Mouse (Mus musculus) hindbrain, embryonic 12.5 days (tissue): Measurements from ENCODE around the gene Ptpro. TPM values are rescaled to one million over a fixed set of nuclear protein-coding genes. Genes with fewer than 3 reads are reported as not detected.
A peak's percentile ranks its signal among the peaks of the same experiment; 100 is the strongest.

Experiments
- ATAC-seq: fragments of 200-750 bp; cut with Nextera tagmentation; 2 replicates; pipeline ENCODE4 v1.8.0; 2017; ENCODE audit warnings: moderate TSS enrichment; ENCODE audit not compliant: low FRiP score
- H3K27ac ChIP-seq: fragments of 300-500 bp; sonication (generic); 2 replicates; pipeline ENCODE4 v1.5.1; 2016; ENCODE audit warnings: mild to moderate bottlenecking
- H3K27me3 ChIP-seq: fragments of 300-500 bp; sonication (generic); 2 replicates; pipeline ENCODE4 v1.6.1; 2016; ENCODE audit warnings: mild to moderate bottlenecking
- H3K36me3 ChIP-seq: fragments of 300-500 bp; sonication (generic); 2 replicates; pipeline ENCODE4 v1.6.1; 2016; ENCODE audit warnings: mild to moderate bottlenecking
- H3K4me1 ChIP-seq: fragments of 300-500 bp; sonication (generic); 2 replicates; pipeline ENCODE4 v1.6.1; 2016
- H3K4me2 ChIP-seq: fragments of 300-500 bp; sonication (generic); replicated peaks from 2 replicates; pipeline ENCODE4 v1.6.1; 2016; ENCODE audit warnings: mild to moderate bottlenecking
- H3K4me3 ChIP-seq: fragments of 300-500 bp; sonication (generic); 2 replicates; pipeline ENCODE4 v1.5.1; 2016; ENCODE audit warnings: mild to moderate bottlenecking
- H3K9ac ChIP-seq: fragments of 300-500 bp; sonication (generic); 2 replicates; pipeline ENCODE4 v1.6.1; 2016; ENCODE audit warnings: mild to moderate bottlenecking, moderate library complexity
- H3K9me3 ChIP-seq: fragments of 300-500 bp; sonication (generic); replicated peaks from 2 replicates; pipeline ENCODE4 v1.6.1; 2016; ENCODE audit warnings: mild to moderate bottlenecking
- WGBS: fragments of 180-500 bp; shearing (Covaris S2); methylation state at CpG from one replicate; pipeline ENCODE4 v1.1.7; 2016; 5-methylcytosine and 5-hydroxymethylcytosine counted together
- polyA plus RNA-seq: library from polyadenylated mRNA; unstranded; fragments of >200 nt; fragmentation: Nextera tagmentation; extraction: Ambion mirVana; gene quantifications from 2 replicates; pipeline ENCODE4 v1.2.1, GENCODE M21; 2016

Gene Ptpro
- polyA plus RNA-seq, 1 experiment from 2014 or later = 26.1 TPM

DNA sequence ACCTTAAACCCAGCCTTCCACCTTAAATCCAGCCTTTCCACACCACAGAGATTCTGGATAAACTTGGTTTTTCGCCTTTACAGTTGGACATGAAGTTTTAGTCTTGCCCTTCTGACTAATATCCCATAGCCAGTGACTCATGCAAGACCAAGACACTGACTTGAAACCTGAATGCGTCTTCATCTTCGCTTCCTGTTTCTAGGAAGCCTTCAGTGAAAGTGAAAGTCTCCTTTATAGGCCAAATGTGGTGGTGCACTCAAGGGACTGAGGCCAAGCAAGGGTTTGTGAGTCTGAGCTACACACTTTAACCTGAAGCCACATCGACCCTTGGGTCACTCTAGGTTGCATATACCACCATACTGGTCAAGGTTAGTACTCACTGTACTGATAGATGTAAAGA lies 50.4 kb downstream of the Ptpro start:
- ATAC-seq = no peak

GRCm38 (mm10) chr6:137303824-137304223 lies 51.7 kb downstream of the Ptpro start:
- no peaks in the 10 kb centered on the region for H3K4me1 ChIP-seq
- no peak overlapping the region for H3K4me2 ChIP-seq
- no peaks in the 10 kb centered on the region for H3K27me3 ChIP-seq
- no peak overlapping the region for H3K9ac ChIP-seq
- H3K4me3 ChIP-seq = no peak overlapping the region
- no peak overlapping the region for H3K27ac ChIP-seq
- no peak for ATAC-seq
- no peaks in the 10 kb centered on the region for H3K36me3 ChIP-seq
- WGBS = 80% methylated on average over 2 of the region's 2 CpGs
- H3K9me3 ChIP-seq = no peaks in the 10 kb centered on the region

More for the DNA sequence above, 50.4 kb downstream of the Ptpro start:
- WGBS = 87% methylated on average over 4 of the region's 4 CpGs
- no peak overlapping the region for H3K27ac ChIP-seq
- H3K4me3 ChIP-seq = no peak overlapping the region
- no peaks in the 10 kb centered on the region for H3K36me3 ChIP-seq
- H3K27me3 ChIP-seq = no peaks in the 10 kb centered on the region
- no peak overlapping the region for H3K4me2 ChIP-seq
- no peaks in the 10 kb centered on the region for H3K9me3 ChIP-seq
- no peaks in the 10 kb centered on the region for H3K4me1 ChIP-seq
- H3K9ac ChIP-seq = no peak overlapping the region

- Histone ChIP-seq H3K27me3 (no peaks in the 10 kb centered on the region), H3K4me1 (no peaks in the 10 kb centered on the region), H3K9ac (no peak overlapping the region), H3K4me3 (no peak overlapping the region), H3K27ac (no peak overlapping the region), H3K4me2 (no peak overlapping the region), H3K9me3 (no peaks in the 10 kb centered on the region), H3K36me3 (no peaks in the 10 kb centered on the region)
- WGBS = 74% methylated on average over 4 of the region's 4 CpGs
- ATAC-seq = no peak
Measured at GRCm38 (mm10) chr6:137315265-137315664, 63.1 kb downstream of the Ptpro start.

DNA sequence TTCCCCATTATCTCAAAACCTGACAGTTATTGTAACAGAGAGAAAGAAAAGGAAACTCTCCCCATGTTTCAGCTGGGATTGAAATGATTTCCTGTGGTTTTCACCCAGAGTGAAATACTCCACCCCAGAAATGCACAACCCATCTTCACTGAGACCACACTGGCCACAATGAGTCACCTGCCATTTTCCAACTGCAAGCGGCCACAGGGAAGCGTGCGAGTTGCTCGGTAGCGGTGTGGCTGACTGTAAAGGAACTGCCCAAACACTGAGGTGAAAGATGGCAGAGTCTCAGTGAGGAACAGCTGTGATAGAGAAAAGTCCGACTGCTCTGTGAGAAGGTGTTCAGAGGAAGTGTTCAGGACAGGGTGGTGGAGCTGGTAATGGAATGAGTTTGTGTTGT lies 64.2 kb downstream of the Ptpro start:
- ATAC-seq = no peak
- 87% methylated on average over 6 of the region's 6 CpGs for WGBS

GRCm38 (mm10) chr6:137317509-137317908 lies 65.4 kb downstream of the Ptpro start:
- Histone ChIP-seq H3K4me1 (peaks cover 2% of the 10 kb centered on the region; the same call in 1 of the 2 replicates), H3K9me3 (no peaks in the 10 kb centered on the region), H3K27ac (no peak overlapping the region), H3K9ac (no peak overlapping the region), H3K27me3 (no peaks in the 10 kb centered on the region), H3K4me2 (no peak overlapping the region), H3K4me3 (no peak overlapping the region), H3K36me3 (no peaks in the 10 kb centered on the region)
- no peak for ATAC-seq
- WGBS = 90% methylated on average over 6 of the region's 6 CpGs

More for the DNA sequence above, 64.2 kb downstream of the Ptpro start:
- Histone ChIP-seq H3K4me2 (no peak overlapping the region), H3K27me3 (no peaks in the 10 kb centered on the region), H3K4me1 (no peaks in the 10 kb centered on the region), H3K27ac (no peak overlapping the region), H3K4me3 (no peak overlapping the region), H3K36me3 (no peaks in the 10 kb centered on the region), H3K9ac (no peak overlapping the region), H3K9me3 (no peaks in the 10 kb centered on the region)

DNA sequence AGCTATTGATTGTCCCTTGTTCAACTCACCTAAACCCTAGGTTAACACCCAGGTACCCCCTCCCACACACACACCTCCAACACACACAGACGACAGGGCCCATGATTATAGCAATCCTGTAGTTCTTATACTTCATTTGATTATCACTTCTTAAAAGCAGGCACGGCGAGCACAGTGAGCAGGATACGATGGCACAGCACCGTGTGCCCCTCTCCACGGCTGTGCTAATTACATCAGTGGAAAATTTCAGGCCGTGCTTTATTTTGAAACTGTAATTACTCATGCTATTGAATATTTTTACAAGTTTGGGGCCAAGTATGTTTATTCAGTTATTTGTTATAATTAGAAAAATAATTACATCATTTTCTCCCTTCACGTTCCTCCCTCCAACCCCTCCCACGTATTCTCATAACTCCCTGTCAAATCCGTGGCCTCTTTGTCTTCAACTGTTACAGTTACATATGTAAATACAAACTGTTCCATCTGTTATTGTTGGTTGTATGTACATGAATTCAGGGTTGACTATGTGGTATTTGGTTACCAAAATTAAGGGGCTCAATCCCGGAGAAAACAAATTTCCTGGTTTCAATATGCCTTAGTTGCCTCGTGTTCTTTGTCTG lies 66.2 kb downstream of the Ptpro start:
- Histone ChIP-seq H3K36me3 (no peaks in the 10 kb centered on the region), H3K4me3 (no peak overlapping the region), H3K9me3 (no peaks in the 10 kb centered on the region), H3K4me2 (no peak overlapping the region), H3K4me1 (peaks cover 2% of the 10 kb centered on the region; the same call in 1 of the 2 replicates), H3K9ac (no peak overlapping the region), H3K27ac (no peak overlapping the region), H3K27me3 (no peaks in the 10 kb centered on the region)
- 89% methylated on average over 12 of the region's 12 CpGs for WGBS
- no peak for ATAC-seq

- Histone ChIP-seq H3K4me2 (no peak overlapping the region), H3K27me3 (no peaks in the 10 kb centered on the region), H3K27ac (no peak overlapping the region), H3K9ac (no peak overlapping the region), H3K9me3 (no peaks in the 10 kb centered on the region), H3K4me3 (no peak overlapping the region), H3K36me3 (no peaks in the 10 kb centered on the region), H3K4me1 (peaks cover 2% of the 10 kb centered on the region; the same call in 1 of the 2 replicates)
- no peak for ATAC-seq
- WGBS = 24% methylated on average over 1 of the region's 1 CpGs
Measured at GRCm38 (mm10) chr6:137319658-137320057, 67.5 kb downstream of the Ptpro start.

DNA sequence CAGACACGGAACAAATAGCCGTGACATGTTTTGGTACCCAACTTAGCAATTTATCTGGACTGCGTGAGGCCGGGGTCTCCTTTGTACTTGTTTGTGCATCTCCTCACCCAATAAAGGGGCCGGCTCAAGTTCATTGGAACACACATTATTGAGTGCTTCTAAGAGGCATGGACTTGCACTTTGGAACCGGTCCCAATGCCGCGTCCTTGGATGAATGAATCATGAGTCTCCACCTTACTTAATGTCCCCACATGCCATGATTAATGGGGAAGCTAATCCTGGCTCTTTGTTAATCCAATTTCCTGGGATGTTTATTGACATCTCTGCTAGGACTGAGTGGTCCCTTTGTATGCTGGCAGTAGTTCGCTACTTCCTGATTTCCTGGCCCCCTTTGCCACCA lies 75.6 kb downstream of the Ptpro start:
- H3K4me2 ChIP-seq = no peak overlapping the region
- no peak overlapping the region for H3K4me3 ChIP-seq
- H3K36me3 ChIP-seq = no peaks in the 10 kb centered on the region
- no peaks in the 10 kb centered on the region for H3K9me3 ChIP-seq
- ATAC-seq = peak; percentile 41; the same call in 1 of the 2 replicates
- 66% methylated on average over 9 of the region's 9 CpGs for WGBS
- H3K4me1 ChIP-seq = peaks cover 9% of the 10 kb centered on the region
- H3K27me3 ChIP-seq = no peaks in the 10 kb centered on the region
- no peak overlapping the region for H3K27ac ChIP-seq
- H3K9ac ChIP-seq = no peak overlapping the region

DNA sequence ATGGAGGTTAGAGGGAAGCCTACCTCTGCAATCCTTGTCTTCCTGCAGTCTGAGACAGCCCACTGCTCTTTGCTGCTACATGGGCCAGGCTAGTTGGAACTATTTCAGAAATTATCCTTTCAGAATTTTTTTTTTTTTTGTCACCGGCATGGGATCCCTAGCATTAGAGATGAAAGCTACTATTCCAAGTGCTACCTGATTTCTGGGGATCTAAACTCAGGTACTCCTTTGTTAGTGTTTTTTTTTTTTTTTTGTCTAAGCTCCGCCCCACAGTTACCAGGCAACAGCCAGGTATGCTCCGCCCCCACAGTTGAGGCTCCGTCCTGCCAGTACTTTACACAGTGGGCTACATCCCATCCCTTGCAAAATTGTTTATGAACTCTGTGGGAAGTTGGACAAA lies 76.1 kb downstream of the Ptpro start:
- ATAC-seq = no peak
- H3K4me2 ChIP-seq = no peak overlapping the region

DNA sequence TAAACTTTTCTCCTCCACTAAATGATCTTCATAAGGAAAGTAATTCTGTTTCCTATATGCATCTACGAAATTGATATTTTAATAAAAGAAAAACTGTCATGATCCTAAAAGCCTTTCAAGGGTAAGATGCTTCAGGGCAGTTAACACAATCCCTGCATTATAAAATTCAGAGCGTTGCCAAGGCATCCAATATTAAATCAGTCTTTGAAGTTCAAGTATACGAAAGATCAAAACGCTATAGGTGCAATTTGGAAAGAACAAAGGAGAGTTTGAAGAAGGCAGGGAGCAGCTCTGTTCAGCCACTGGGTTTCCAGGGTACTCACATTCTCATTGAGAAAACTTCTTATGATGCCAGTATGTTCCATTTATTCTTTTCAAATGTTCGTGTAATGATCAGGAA lies 78.7 kb downstream of the Ptpro start:
- no peak overlapping the region for H3K4me3 ChIP-seq
- H3K27me3 ChIP-seq = no peaks in the 10 kb centered on the region
- H3K36me3 ChIP-seq = no peaks in the 10 kb centered on the region
- H3K9me3 ChIP-seq = no peaks in the 10 kb centered on the region
- no peak overlapping the region for H3K9ac ChIP-seq
- H3K27ac ChIP-seq = no peak overlapping the region
- 77% methylated on average over 5 of the region's 5 CpGs for WGBS
- no peak overlapping the region for H3K4me2 ChIP-seq
- peaks cover 9% of the 10 kb centered on the region for H3K4me1 ChIP-seq
- ATAC-seq = no peak

More for the DNA sequence above, 76.1 kb downstream of the Ptpro start:
- Histone ChIP-seq H3K36me3 (no peaks in the 10 kb centered on the region), H3K9me3 (no peaks in the 10 kb centered on the region), H3K4me3 (no peak overlapping the region), H3K9ac (no peak overlapping the region), H3K27me3 (no peaks in the 10 kb centered on the region), H3K4me1 (peaks cover 9% of the 10 kb centered on the region), H3K27ac (no peak overlapping the region)
- WGBS = 77% methylated on average over 4 of the region's 4 CpGs

- Histone ChIP-seq H3K9ac (no peak overlapping the region), H3K36me3 (no peaks in the 10 kb centered on the region), H3K4me2 (no peak overlapping the region), H3K27me3 (no peaks in the 10 kb centered on the region), H3K4me1 (peaks cover 12% of the 10 kb centered on the region), H3K9me3 (no peaks in the 10 kb centered on the region), H3K27ac (no peak overlapping the region), H3K4me3 (no peak overlapping the region)
- WGBS = 81% methylated on average over 3 of the region's 3 CpGs
- ATAC-seq = no peak
Measured at GRCm38 (mm10) chr6:137331826-137332225, 79.7 kb downstream of the Ptpro start.

DNA sequence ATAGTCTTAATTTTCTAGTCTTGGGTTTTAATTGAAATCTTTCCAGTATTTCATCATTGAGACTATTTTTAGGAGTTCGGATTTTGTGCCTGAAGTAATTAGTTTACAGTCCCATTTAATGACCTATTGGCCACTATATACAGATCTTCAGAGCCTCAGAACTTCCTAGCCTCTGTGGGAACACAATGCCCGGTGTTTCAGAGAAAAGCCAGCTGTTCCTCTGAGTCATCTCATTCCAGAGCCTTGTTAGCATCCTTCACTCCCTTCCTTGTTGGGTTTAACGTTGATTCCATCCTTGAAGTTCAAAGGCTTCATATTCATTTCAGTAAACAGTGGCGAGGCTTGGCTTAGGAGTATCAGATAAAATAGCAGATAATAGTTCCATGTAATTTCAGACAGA lies 87.0 kb downstream of the Ptpro start:
- H3K36me3 ChIP-seq = no peaks in the 10 kb centered on the region
- 81% methylated on average over 4 of the region's 4 CpGs for WGBS
- no peaks in the 10 kb centered on the region for H3K27me3 ChIP-seq
- ATAC-seq = no peak
- H3K27ac ChIP-seq = no peak overlapping the region
- H3K4me2 ChIP-seq = no peak overlapping the region
- no peaks in the 10 kb centered on the region for H3K9me3 ChIP-seq
- H3K4me1 ChIP-seq = peaks cover 5% of the 10 kb centered on the region; the same call in 1 of the 2 replicates
- no peak overlapping the region for H3K4me3 ChIP-seq
- no peak overlapping the region for H3K9ac ChIP-seq

- H3K36me3 ChIP-seq = no peaks in the 10 kb centered on the region
- no peak overlapping the region for H3K27ac ChIP-seq
- 65% methylated on average over 5 of the region's 5 CpGs for WGBS
- H3K4me2 ChIP-seq = no peak overlapping the region
- H3K4me3 ChIP-seq = no peak overlapping the region
- no peaks in the 10 kb centered on the region for H3K9me3 ChIP-seq
- no peaks in the 10 kb centered on the region for H3K27me3 ChIP-seq
- ATAC-seq = no peak
- peaks cover 5% of the 10 kb centered on the region for H3K4me1 ChIP-seq
- H3K9ac ChIP-seq = no peak overlapping the region
Measured at GRCm38 (mm10) chr6:137343688-137344441, 91.7 kb downstream of the Ptpro start.
